In the genomic region with DNA sequence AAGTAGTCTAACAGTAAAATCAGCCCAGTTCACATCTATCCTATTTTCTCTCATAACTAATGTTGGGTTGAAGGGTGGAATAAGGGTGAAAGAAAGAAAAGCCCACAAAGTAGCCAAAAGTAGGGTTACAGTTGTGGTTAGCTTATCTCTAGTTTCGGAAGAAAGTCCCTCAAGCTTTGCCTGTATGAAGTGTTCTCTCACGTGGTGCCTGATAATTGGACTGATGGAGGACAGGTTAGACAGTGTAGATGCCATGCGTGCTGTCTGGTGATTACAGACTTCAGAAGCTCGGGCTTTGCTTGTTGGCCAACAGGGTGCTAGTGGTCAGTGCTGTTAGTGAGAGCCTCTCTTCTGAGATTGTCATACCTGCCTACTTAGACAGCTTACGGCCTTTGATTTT, we compare ENCODE assay signal across 20 mouse cellular contexts.
"Had no signal": no experiment of that assay in that cellular context is flagged by ENCODE, and none has a peak within 500 bp of the region (broad histone marks: within the 10 kb centered on the region; RNA-seq: fewer than 3 reads in every experiment).

No protein-coding gene starts in this region.

- H3K27me3 ChIP-seq: midbrain, embryonic 12.5 days; neural tube, embryonic 13.5 days; neural tube, embryonic 15.5 days had no signal

- H3K4me1 ChIP-seq: midbrain, embryonic 12.5 days; neural tube, embryonic 13.5 days; neural tube, embryonic 15.5 days had no signal

- H3K27ac ChIP-seq: midbrain, embryonic 10.5 days; midbrain, embryonic 12.5 days; neural tube, embryonic 13.5 days; neural tube, embryonic 15.5 days had no signal

- H3K4me2 ChIP-seq: lung, embryonic 14.5 days; midbrain, embryonic 12.5 days; neural tube, embryonic 13.5 days; neural tube, embryonic 15.5 days had no signal

- DNase-seq: lung, adult 18-20 months; lung, embryonic 14.5 days; lung, postnatal 10 days; lung, postnatal 4 days; midbrain, embryonic 14.5 days; retina, postnatal 1 day; right cerebral cortex, adult 18-20 months; right cerebral cortex, postnatal 25 days; right cerebral cortex, postnatal 4 days; spleen, adult 18-20 months; thymus, adult 18-20 months; thymus, postnatal 14 days; thymus, postnatal 36 days had no signal

- H3K4me3 ChIP-seq: megakaryocyte, embryonic 14.5 days; midbrain, embryonic 10.5 days; midbrain, embryonic 12.5 days; myocyte; neural tube, embryonic 13.5 days; neural tube, embryonic 15.5 days had no signal

- H3K9me3 ChIP-seq: midbrain, embryonic 10.5 days; midbrain, embryonic 12.5 days; neural tube, embryonic 13.5 days; neural tube, embryonic 15.5 days had no signal

- H3K9ac ChIP-seq: lung, embryonic 14.5 days; midbrain, embryonic 12.5 days; neural tube, embryonic 13.5 days; neural tube, embryonic 15.5 days had no signal

- ATAC-seq: midbrain, embryonic 16.5 days had no signal
